Mouse (Mus musculus) spleen, adult 2 months (tissue): Measurements from ENCODE around the gene Pex6. TPM values are rescaled to one million over a fixed set of nuclear protein-coding genes. Genes with fewer than 3 reads are reported as not detected.
"Not testable (repeated sequence)": the region's sequence is repeated elsewhere in the genome, so short reads cannot be mapped to it uniquely, and the experiment has no call there.

ENCODE experiments used
- DNase-seq, 2 experiments: peaks; one replicate each; pipeline versions ENCODE4 v3.0.0 to v3.0.0-alpha.2; 2012 to 2021; ENCODE audit warnings: low spot score in 2 of 2, low read depth in 1 of 2
- H3K27ac ChIP-seq: fragments of 200-500 bp; 2 replicates; pipeline ENCODE4 v1.5.1; 2012; ENCODE audit warnings: low read length, inconsistent platforms; ENCODE audit not compliant: insufficient read depth
- H3K27me3 ChIP-seq: fragments of 200-500 bp; 2 replicates; pipeline ENCODE4 v1.6.1; 2012; ENCODE audit warnings: mild to moderate bottlenecking, moderate library complexity, low read length, inconsistent platforms; ENCODE audit not compliant: control insufficient read depth, insufficient read depth
- H3K36me3 ChIP-seq: fragments of 200-500 bp; 2 replicates; pipeline ENCODE4 v1.6.1; 2012; ENCODE audit warnings: mild to moderate bottlenecking, low read length, inconsistent platforms; ENCODE audit not compliant: control insufficient read depth, insufficient read depth
- H3K4me1 ChIP-seq: fragments of 200-500 bp; 2 replicates; pipeline ENCODE4 v1.6.1; 2011; ENCODE audit warnings: inconsistent platforms; ENCODE audit not compliant: control insufficient read depth, insufficient read depth, insufficient read length
- H3K4me3 ChIP-seq: fragments of 200-500 bp; 2 replicates; pipeline ENCODE4 v1.5.1; 2011; ENCODE audit warnings: mild to moderate bottlenecking, inconsistent platforms; ENCODE audit not compliant: insufficient read depth, insufficient read length; ENCODE audit errors: extremely low read depth
- CTCF ChIP-seq: fragments of 200-500 bp; IDR thresholded peaks from 2 replicates; pipeline ENCODE4 v1.5.1; 2011; ENCODE audit warnings: mild to moderate bottlenecking, inconsistent platforms; ENCODE audit not compliant: insufficient read depth, insufficient read length, insufficient replicate concordance; ENCODE audit errors: extremely low read depth
- POLR2A ChIP-seq: fragments of 200-500 bp; IDR thresholded peaks from 2 replicates; pipeline ENCODE4 v1.6.1; 2011; ENCODE audit warnings: low read depth, low read length, inconsistent platforms
- WGBS: fragments of 180-500 bp; shearing (Covaris S2); methylation state at CpG from one replicate; pipeline ENCODE4 v1.1.7; 2018; 5-methylcytosine and 5-hydroxymethylcytosine counted together
- polyA plus RNA-seq: library from polyadenylated mRNA; depleted of rRNA; stranded (reverse); fragments of >200 nt; gene quantifications from 2 replicates; pipeline ENCODE4 v1.2.3, GENCODE M21; 2012

Pex6 gene
- polyA plus RNA-seq, 1 experiment = 44.9 TPM

DNA sequence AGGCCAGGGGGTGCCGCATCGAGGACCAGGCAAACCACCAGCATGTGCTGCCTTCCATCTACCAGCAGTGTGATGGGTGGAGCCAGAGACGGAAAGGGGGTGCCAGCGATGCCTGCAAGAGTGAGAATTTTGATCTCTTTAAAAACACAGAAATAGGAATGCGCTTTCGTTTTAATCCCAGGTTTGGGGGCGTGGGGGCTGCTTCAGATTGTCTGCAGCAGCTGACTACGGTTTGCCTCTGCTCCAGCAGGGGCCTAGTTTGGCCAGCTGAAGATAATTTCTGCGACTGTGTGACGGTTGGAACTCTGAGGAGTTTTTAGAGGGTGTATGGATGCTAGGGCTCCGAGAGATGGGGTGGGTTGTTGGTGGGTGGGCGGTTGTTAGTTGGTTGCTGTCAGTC is 47.5 kb downstream of the Pex6 start:
- 90% methylated on average over 12 of the region's 12 CpGs for WGBS
- no peak for DNase-seq
- no peak overlapping the region for H3K27ac ChIP-seq
- H3K4me3 ChIP-seq = no peak overlapping the region
- no peaks in the 10 kb centered on the region for H3K4me1 ChIP-seq
- H3K36me3 ChIP-seq = no peaks in the 10 kb centered on the region
- no peaks in the 10 kb centered on the region for H3K27me3 ChIP-seq
- TF ChIP-seq POLR2A = no peak
- no peak for TF ChIP-seq CTCF

DNA sequence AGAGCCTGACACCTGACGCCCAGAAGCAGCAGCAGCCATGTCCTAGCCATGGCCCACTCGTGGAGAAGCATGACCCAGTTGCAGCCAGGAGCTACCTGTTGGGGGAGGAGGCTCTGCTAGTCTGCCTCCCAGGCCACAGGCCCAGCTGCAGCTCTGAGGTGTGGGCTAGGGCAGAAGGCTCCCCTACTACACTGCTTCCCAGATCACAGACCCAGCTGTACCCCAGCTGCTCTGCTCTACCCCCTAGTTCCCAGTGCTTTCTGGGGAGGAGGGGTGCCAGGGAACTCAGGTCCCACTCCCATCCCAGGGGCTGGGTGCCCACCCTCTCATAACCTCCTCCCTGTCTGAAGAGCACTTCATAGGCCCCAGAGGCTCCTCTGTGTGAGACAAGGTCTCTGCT is 52.3 kb downstream of the Pex6 start, which contains the start of gene Ptcra:
TSS of gene Ptcra (minus strand) at position 169 of the 400 bp plus-strand sequence.
- Histone ChIP-seq H3K27me3 (no peaks in the 10 kb centered on the region), H3K36me3 (no peaks in the 10 kb centered on the region), H3K4me1 (no peaks in the 10 kb centered on the region), H3K4me3 (no peak within 1 kb of the TSS), H3K27ac (no peak within 1 kb of the TSS)
- DNase-seq = no peak
- 66% methylated on average over 2 of the region's 2 CpGs for WGBS
- no peak for TF ChIP-seq CTCF
- TF ChIP-seq POLR2A = no peak

DNA sequence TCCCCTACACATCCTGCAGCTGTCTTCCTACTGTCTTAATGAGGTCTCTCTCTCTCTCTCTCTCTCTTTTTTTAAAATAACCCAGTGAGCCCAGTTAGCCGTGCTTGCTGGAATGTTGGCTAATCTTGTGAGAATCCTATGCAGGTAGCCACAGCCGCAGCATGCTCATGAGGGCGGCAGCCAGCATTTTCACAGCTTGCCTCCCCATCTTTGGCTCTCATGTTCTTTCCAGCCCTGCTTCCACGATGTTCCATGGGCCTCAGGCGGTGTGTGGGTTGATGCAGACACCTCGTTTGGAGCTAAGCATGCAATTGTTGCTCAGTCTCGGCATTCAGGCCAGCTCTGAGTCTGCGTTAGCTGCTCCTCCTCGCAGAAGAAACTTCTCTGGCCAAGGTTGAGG is 53.7 kb downstream of the Pex6 start:
- WGBS = 84% methylated on average over 9 of the region's 9 CpGs
- not testable (repeated sequence) for DNase-seq, H3K4me1 ChIP-seq, H3K36me3 ChIP-seq, H3K27me3 ChIP-seq, H3K4me3 ChIP-seq, H3K27ac ChIP-seq

DNA sequence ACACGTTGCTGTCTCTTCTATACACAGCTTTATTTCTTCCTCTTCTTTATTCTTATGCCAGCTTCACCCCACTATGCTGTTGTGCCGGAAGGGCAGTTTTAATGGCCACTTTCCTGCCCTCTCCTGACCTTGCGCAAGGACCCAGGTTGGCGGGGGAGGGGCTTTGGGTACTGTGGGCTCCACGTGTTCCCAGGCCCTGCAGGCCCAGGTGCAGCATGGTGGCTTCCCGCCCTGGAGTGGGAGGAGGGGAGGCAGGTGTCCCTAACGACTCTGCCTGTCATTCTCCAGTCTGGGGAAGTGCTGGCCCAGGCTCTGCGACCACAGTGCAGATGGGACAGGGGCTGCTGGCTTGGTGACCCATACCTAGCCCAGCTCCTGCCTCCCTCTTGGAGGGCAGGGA is 56.6 kb downstream of the Pex6 start:
- H3K27me3 ChIP-seq = no peaks in the 10 kb centered on the region
- no peak for DNase-seq
- H3K27ac ChIP-seq = no peak overlapping the region
- no peak for TF ChIP-seq CTCF
- TF ChIP-seq POLR2A = no peak
- WGBS = 37% methylated on average over 8 of the region's 8 CpGs
- no peaks in the 10 kb centered on the region for H3K4me1 ChIP-seq
- no peaks in the 10 kb centered on the region for H3K36me3 ChIP-seq
- no peak overlapping the region for H3K4me3 ChIP-seq

DNA sequence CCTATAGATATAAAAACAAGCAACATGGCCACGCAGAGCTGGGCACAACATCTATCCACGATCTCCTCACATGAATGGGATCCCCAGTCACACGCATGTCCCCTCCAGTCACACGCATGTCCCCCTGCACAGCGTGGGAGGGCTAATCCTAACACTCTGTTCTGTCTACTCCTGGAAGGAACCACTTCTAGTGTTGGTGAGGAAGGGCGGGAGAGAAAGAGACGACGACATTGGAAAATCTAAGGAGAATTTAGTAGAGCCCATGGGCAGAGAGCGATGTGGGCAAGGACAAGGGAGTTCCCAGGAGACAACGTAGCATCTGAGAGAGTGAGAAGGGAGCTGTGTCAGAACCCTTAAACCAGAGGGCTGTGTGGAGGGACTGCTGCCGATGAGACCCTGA is 59.3 kb downstream of the Pex6 start:
- no peak overlapping the region for H3K27ac ChIP-seq
- H3K4me3 ChIP-seq = no peak overlapping the region
- no peaks in the 10 kb centered on the region for H3K27me3 ChIP-seq
- H3K4me1 ChIP-seq = no peaks in the 10 kb centered on the region
- no peak for DNase-seq
- peaks cover 5% of the 10 kb centered on the region; the same call in 1 of the 2 replicates for H3K36me3 ChIP-seq
- TF ChIP-seq POLR2A (no peak), CTCF (no peak)
- 89% methylated on average over 11 of the region's 11 CpGs for whole genome bisulfite sequencing

DNA sequence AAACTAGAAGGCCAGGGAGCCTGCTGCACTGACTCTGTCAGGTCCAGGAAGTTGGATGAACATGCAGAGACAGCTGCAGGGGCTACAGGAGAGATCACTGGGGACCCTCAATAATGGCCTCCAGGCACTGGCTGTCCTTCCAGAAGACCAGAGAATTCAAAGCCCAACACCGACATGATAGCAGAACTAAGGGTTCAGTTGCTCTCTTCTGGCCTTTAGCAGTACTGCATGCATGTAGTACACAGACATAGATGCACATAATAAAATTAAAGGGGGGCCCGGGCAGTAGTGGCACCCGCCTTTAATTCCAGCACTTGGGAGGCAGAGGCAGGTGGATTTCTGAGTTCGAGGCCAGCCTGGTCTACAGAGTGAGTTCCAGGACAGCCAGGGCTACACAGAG is 59.8 kb downstream of the Pex6 start:
- H3K4me1 ChIP-seq = no peaks in the 10 kb centered on the region
- no peaks in the 10 kb centered on the region for H3K27me3 ChIP-seq
- no peak for DNase-seq
- H3K36me3 ChIP-seq = peaks cover 8% of the 10 kb centered on the region
- WGBS = 82% methylated on average over 4 of the region's 4 CpGs
- no peak overlapping the region for H3K27ac ChIP-seq
- H3K4me3 ChIP-seq = no peak overlapping the region
- TF ChIP-seq CTCF (no peak), POLR2A (no peak)

DNA sequence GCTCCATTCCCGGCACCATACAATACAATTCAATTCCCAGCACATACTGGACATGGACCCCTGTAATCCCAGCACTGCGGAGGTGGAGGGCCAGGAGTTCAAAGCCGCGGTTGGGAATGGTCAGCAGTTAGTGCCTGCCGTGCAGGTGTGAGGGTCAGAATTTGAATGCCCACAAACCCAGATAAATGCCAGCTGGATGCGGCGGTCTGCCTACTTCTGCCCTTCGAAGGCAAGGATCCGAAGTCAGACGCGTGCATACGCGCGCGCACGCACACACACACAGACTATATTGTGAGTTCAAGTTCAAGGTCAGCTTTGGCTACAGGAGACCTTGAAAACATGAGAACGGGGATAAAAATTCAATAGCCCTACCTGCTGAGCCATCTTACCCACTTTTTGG is 60.4 kb downstream of the Pex6 start:
- H3K4me1 ChIP-seq = no peaks in the 10 kb centered on the region

More for the DNA sequence above, 60.4 kb downstream of the Pex6 start:
- DNase-seq = no peak
- 78% methylated on average over 17 of the region's 17 CpGs for WGBS
- Histone ChIP-seq H3K4me3 (no peak overlapping the region), H3K36me3 (peaks cover 13% of the 10 kb centered on the region), H3K27me3 (no peaks in the 10 kb centered on the region), H3K27ac (no peak overlapping the region)
- TF ChIP-seq POLR2A = no peak
- no peak for TF ChIP-seq CTCF
